Mouse (Mus musculus): ENCODE measurements around the gene Mmp14. TPM values are rescaled to one million over a fixed set of nuclear protein-coding genes. Genes with fewer than 3 reads are reported as not detected.

Mmp14 gene
- total and polyA plus RNA-seq, 2 experiments from 2014 or later, result 60.9 to 73.2 TPM

DNA sequence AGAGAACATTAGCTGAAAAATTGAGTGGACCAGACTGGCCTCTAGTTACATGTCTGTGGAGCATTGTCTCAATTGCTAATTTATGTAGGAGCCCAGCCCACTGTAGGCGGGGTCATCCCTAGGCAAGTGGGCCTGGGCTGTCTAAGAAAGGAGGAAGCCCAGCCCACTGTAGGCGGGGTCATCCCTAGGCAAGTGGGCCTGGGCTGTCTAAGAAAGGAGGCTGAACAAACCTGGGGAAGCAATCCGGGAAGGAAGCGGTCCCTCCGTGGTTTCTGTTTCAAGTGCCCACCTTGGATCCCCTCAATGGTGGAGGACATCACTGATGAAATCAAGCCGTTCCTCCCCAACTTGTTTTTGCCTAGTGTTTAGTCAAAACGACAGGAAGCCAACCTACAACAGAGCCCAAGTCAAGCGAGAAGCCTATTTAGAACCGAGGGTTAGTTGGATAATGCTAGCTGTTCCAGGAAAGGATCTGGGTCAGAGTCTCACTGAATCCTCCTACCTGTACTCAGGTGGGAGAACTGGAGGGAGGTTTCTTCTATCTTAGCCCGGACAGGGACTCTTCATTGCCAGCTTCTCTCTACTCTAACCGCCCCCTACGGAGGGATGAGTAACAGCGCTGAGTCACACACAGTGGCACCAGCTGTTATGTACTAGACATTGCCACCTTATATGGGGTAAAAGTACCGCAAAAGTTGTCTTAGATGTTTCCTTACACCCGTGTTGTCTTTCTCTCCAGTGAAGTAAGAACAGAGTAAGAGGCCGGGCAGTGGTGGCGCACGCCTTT, 61.1 kb downstream of the Mmp14 start:
- no peaks in the 10 kb centered on the region for H3K4me1 ChIP-seq (ENCODE audit: control insufficient read depth, insufficient read depth)
- H3K4me3 ChIP-seq (ENCODE audit: low read depth, low read length), result no peak overlapping the region
- H3K27ac ChIP-seq (ENCODE audit: low read depth), result no peak overlapping the region
- H3K4me2 ChIP-seq (ENCODE audit: low read depth, low read length), result no peak overlapping the region
- no peak for DNase-seq (ENCODE audit: low spot score)
- H3K27me3 ChIP-seq (ENCODE audit: control insufficient read depth, insufficient read depth, low read length), result no peaks in the 10 kb centered on the region
- 68% methylated on average over 18 of the region's 18 CpGs for WGBS
- no peaks in the 10 kb centered on the region for H3K36me3 ChIP-seq (replicated peaks; ENCODE audit: control insufficient read depth, insufficient read depth, low read length)
- no peaks in the 10 kb centered on the region for H3K9me3 ChIP-seq (replicated peaks; ENCODE audit: control insufficient read depth, low read length)
- TF ChIP-seq CTCF (IDR thresholded peaks at IDR 0.05; ENCODE audit: low read depth), result no peak
- TF ChIP-seq EP300 (IDR thresholded peaks at IDR 0.05; ENCODE audit: low read depth), result no peak
- no peak for ATAC-seq (ENCODE audit: insufficient read depth, low read depth)
- no peak overlapping the region for H3K9ac ChIP-seq (replicated peaks; ENCODE audit: low read depth, low read length)

DNA sequence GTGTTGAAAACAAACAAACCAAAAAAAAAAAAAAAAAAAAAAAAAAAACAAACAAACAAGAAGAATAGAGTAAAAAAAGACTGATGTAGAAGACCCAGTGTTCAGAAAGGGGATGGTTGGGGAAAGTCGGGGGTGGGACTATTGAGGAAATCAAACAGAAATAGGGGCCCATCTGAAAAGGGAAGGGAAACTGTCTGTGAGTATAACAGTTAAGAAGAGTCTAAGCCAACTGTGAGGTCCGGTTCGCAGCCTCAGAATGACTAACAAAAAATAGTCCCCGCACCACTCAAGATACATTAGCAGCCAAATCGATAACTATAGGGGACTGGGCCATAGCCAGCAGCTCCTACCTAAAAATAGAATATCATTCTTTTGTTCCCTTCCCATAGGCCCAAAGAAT, 61.8 kb downstream of the Mmp14 start:
- Histone ChIP-seq H3K4me1 (ENCODE audit: control insufficient read depth, insufficient read depth) (no peaks in the 10 kb centered on the region), H3K9ac (replicated peaks; ENCODE audit: low read depth, low read length) (no peak overlapping the region), H3K27ac (ENCODE audit: low read depth) (no peak overlapping the region), H3K36me3 (replicated peaks; ENCODE audit: control insufficient read depth, insufficient read depth, low read length) (no peaks in the 10 kb centered on the region), H3K27me3 (ENCODE audit: control insufficient read depth, insufficient read depth, low read length) (no peaks in the 10 kb centered on the region), H3K9me3 (replicated peaks; ENCODE audit: control insufficient read depth, low read length) (no peaks in the 10 kb centered on the region), H3K4me3 (ENCODE audit: low read depth, low read length) (no peak overlapping the region), H3K4me2 (ENCODE audit: low read depth, low read length) (no peak overlapping the region)
- ATAC-seq (ENCODE audit: insufficient read depth, low read depth) (no peak), DNase-seq (ENCODE audit: low spot score) (no peak)
- TF ChIP-seq EP300 (IDR thresholded peaks at IDR 0.05; ENCODE audit: low read depth) (no peak), CTCF (IDR thresholded peaks at IDR 0.05; ENCODE audit: low read depth) (no peak)
- WGBS, result 54% methylated on average over 5 of the region's 5 CpGs

DNA sequence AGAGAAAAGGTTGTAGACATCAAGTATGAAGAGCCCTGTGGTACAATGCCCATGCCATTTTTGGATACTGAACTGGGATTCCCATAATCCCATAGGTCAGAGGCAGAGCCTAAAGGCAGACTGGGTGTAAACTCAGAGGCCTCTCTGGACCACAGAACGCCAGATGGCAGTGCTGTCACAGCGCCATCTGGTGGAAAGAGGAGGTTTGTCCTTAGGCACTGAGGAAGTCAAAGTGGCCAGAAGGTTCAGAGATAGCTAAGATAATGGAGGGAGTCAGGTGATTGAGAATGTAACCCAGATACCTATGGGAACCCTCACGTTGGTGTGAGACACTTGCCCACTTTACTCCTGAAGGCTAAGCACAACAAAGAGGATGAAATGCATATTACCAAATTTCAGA, 62.8 kb downstream of the Mmp14 start:
- Histone ChIP-seq H3K9me3 (replicated peaks; ENCODE audit: control insufficient read depth, low read length) (no peaks in the 10 kb centered on the region), H3K9ac (replicated peaks; ENCODE audit: low read depth, low read length) (no peak overlapping the region), H3K27ac (ENCODE audit: low read depth) (no peak overlapping the region), H3K36me3 (replicated peaks; ENCODE audit: control insufficient read depth, insufficient read depth, low read length) (no peaks in the 10 kb centered on the region), H3K4me2 (ENCODE audit: low read depth, low read length) (no peak overlapping the region), H3K4me1 (ENCODE audit: control insufficient read depth, insufficient read depth) (no peaks in the 10 kb centered on the region), H3K4me3 (ENCODE audit: low read depth, low read length) (no peak overlapping the region), H3K27me3 (ENCODE audit: control insufficient read depth, insufficient read depth, low read length) (no peaks in the 10 kb centered on the region)
- peak; percentile 45 for DNase-seq (ENCODE audit: low spot score)
- TF ChIP-seq CTCF (IDR thresholded peaks at IDR 0.05; ENCODE audit: low read depth) (peak; percentile 95), EP300 (IDR thresholded peaks at IDR 0.05; ENCODE audit: low read depth) (no peak)
- ATAC-seq (ENCODE audit: insufficient read depth, low read depth), result peak; percentile 55; the same call in 1 of the 2 replicates
- WGBS, result 1% methylated on average over 3 of the region's 3 CpGs

Other genes with a start within 250 kb of the Mmp14 start
- 267 and 313 TPM in 2 replicates for gene Dad1, start 177.5 kb upstream of the Mmp14 start, total RNA-seq (2014; rRNA removed; ENCODE audit: low replicate concordance)
- 389 and 395 TPM in 2 replicates for gene Dad1, start 177.5 kb upstream of the Mmp14 start, polyA plus RNA-seq (2015; fragmentation: Nextera tagmentation; extraction: Ambion mirVana)
- 192 and 229 TPM in 2 replicates for gene Abhd4, start 177.4 kb upstream of the Mmp14 start, total RNA-seq (2014; rRNA removed; ENCODE audit: low replicate concordance)
- 99.9 and 103 TPM in 2 replicates for gene Abhd4, start 177.4 kb upstream of the Mmp14 start, polyA plus RNA-seq (2015; fragmentation: Nextera tagmentation; extraction: Ambion mirVana)
- gene Olfr49, start 146.7 kb upstream of the Mmp14 start, total RNA-seq (2014; rRNA removed; ENCODE audit: low replicate concordance), result not detected in 2 replicates
- gene Olfr49, start 146.7 kb upstream of the Mmp14 start, polyA plus RNA-seq (2015; fragmentation: Nextera tagmentation; extraction: Ambion mirVana), result not detected in 2 replicates
- 136 and 152 TPM in 2 replicates for gene Oxa1l, start 70.8 kb upstream of the Mmp14 start, total RNA-seq (2014; rRNA removed; ENCODE audit: low replicate concordance)
- 99.3 and 109 TPM in 2 replicates for gene Oxa1l, start 70.8 kb upstream of the Mmp14 start, polyA plus RNA-seq (2015; fragmentation: Nextera tagmentation; extraction: Ambion mirVana)
- 11.3 and 16.6 TPM in 2 replicates for gene Slc7a7, start 13.8 kb upstream of the Mmp14 start, total RNA-seq (2014; rRNA removed; ENCODE audit: low replicate concordance)
- gene Slc7a7, start 13.8 kb upstream of the Mmp14 start, polyA plus RNA-seq (2015; fragmentation: Nextera tagmentation; extraction: Ambion mirVana), result 6.7 and 8.9 TPM in 2 replicates
- gene Mrpl52, start 4.7 kb upstream of the Mmp14 start, total RNA-seq (2014; rRNA removed; ENCODE audit: low replicate concordance), result 132 and 145 TPM in 2 replicates
- 335 and 371 TPM in 2 replicates for gene Mrpl52, start 4.7 kb upstream of the Mmp14 start, polyA plus RNA-seq (2015; fragmentation: Nextera tagmentation; extraction: Ambion mirVana)
- 81.5 and 110 TPM in 2 replicates for gene Lrp10, start 32.5 kb downstream of the Mmp14 start, total RNA-seq (2014; rRNA removed; ENCODE audit: low replicate concordance)
- 47.8 and 54.4 TPM in 2 replicates for gene Lrp10, start 32.5 kb downstream of the Mmp14 start, polyA plus RNA-seq (2015; fragmentation: Nextera tagmentation; extraction: Ambion mirVana)
- 0.77 TPM in 1 of 2 replicates, not detected in the other for gene Rem2, start 44.5 kb downstream of the Mmp14 start, total RNA-seq (2014; rRNA removed; ENCODE audit: low replicate concordance)
- 0.15 and 0.27 TPM in 2 replicates for gene Rem2, start 44.5 kb downstream of the Mmp14 start, polyA plus RNA-seq (2015; fragmentation: Nextera tagmentation; extraction: Ambion mirVana)
- 35.0 and 42.0 TPM in 2 replicates for gene Prmt5, start 85.9 kb downstream of the Mmp14 start, total RNA-seq (2014; rRNA removed; ENCODE audit: low replicate concordance)
- gene Prmt5, start 85.9 kb downstream of the Mmp14 start, polyA plus RNA-seq (2015; fragmentation: Nextera tagmentation; extraction: Ambion mirVana), result 30.6 and 31.6 TPM in 2 replicates
- gene Haus4, start 123.0 kb downstream of the Mmp14 start, total RNA-seq (2014; rRNA removed; ENCODE audit: low replicate concordance), result 84.6 and 109 TPM in 2 replicates
- 26.3 and 27.0 TPM in 2 replicates for gene Haus4, start 123.0 kb downstream of the Mmp14 start, polyA plus RNA-seq (2015; fragmentation: Nextera tagmentation; extraction: Ambion mirVana)
- gene Ajuba, start 145.9 kb downstream of the Mmp14 start, total RNA-seq (2014; rRNA removed; ENCODE audit: low replicate concordance), result 24.8 and 32.5 TPM in 2 replicates
- 9.9 and 11.3 TPM in 2 replicates for gene Ajuba, start 145.9 kb downstream of the Mmp14 start, polyA plus RNA-seq (2015; fragmentation: Nextera tagmentation; extraction: Ambion mirVana)
- 5.3 and 12.4 TPM in 2 replicates for gene 4931414P19Rik, start 174.4 kb downstream of the Mmp14 start, total RNA-seq (2014; rRNA removed; ENCODE audit: low replicate concordance)
- 3.3 and 4.0 TPM in 2 replicates for gene 4931414P19Rik, start 174.4 kb downstream of the Mmp14 start, polyA plus RNA-seq (2015; fragmentation: Nextera tagmentation; extraction: Ambion mirVana)
- gene Psmb5, start 186.4 kb downstream of the Mmp14 start, total RNA-seq (2014; rRNA removed; ENCODE audit: low replicate concordance), result 207 TPM in 2 replicates
- gene Psmb5, start 186.4 kb downstream of the Mmp14 start, polyA plus RNA-seq (2015; fragmentation: Nextera tagmentation; extraction: Ambion mirVana), result 342 and 350 TPM in 2 replicates
- gene Psmb11, start 189.8 kb downstream of the Mmp14 start, total RNA-seq (2014; rRNA removed; ENCODE audit: low replicate concordance), result not detected in 2 replicates
- not detected in 2 replicates for gene Psmb11, start 189.8 kb downstream of the Mmp14 start, polyA plus RNA-seq (2015; fragmentation: Nextera tagmentation; extraction: Ambion mirVana)
- gene Gm17606, start 209.3 kb downstream of the Mmp14 start, total RNA-seq (2014; rRNA removed; ENCODE audit: low replicate concordance), result not detected in 2 replicates
- not detected in 2 replicates for gene Gm17606, start 209.3 kb downstream of the Mmp14 start, polyA plus RNA-seq (2015; fragmentation: Nextera tagmentation; extraction: Ambion mirVana)
- gene Cdh24, start 209.8 kb downstream of the Mmp14 start, total RNA-seq (2014; rRNA removed; ENCODE audit: low replicate concordance), result 6.2 and 7.0 TPM in 2 replicates
- 0.41 and 0.47 TPM in 2 replicates for gene Cdh24, start 209.8 kb downstream of the Mmp14 start, polyA plus RNA-seq (2015; fragmentation: Nextera tagmentation; extraction: Ambion mirVana)